Comparison of ENCODE assay signal across 17 mouse cellular contexts in genomic region chr12:85754611-85755265, GRCm38 (mm10).
"Had no signal": no experiment of that assay in that cellular context is flagged by ENCODE, and none has a peak within 500 bp of the region (broad histone marks: within the 10 kb centered on the region; RNA-seq: fewer than 3 reads in every experiment).

No protein-coding gene starts in this region.

- H3K4me2 ChIP-seq: liver, embryonic 12.5 days; lung, embryonic 15.5 days; midbrain, embryonic 12.5 days; neural tube, embryonic 13.5 days; stomach, embryonic 15.5 days had no signal

- H3K27ac ChIP-seq: hindbrain, postnatal 0 days; limb, embryonic 10.5 days; liver, embryonic 12.5 days; lung, embryonic 15.5 days; macrophage; midbrain, embryonic 12.5 days; neural tube, embryonic 13.5 days; stomach, embryonic 15.5 days had no signal

- H3K27me3 ChIP-seq: liver, embryonic 12.5 days; lung, embryonic 15.5 days; midbrain, embryonic 12.5 days; neural tube, embryonic 13.5 days; stomach, embryonic 15.5 days had no signal

- H3K4me3 ChIP-seq: limb, embryonic 10.5 days; liver, embryonic 12.5 days; lung, embryonic 15.5 days; megakaryocyte, embryonic 14.5 days; midbrain, embryonic 12.5 days; neural tube, embryonic 13.5 days; stomach, embryonic 15.5 days had no signal

- DNase-seq: kidney, adult 11 months; kidney, postnatal 10 days; kidney, postnatal 4 days; liver, postnatal 0 days; retina, postnatal 1 day; right cerebral cortex, postnatal 14 days; thymus, postnatal 4 days had no signal

- H3K4me1 ChIP-seq: limb, embryonic 10.5 days; liver, embryonic 12.5 days; megakaryocyte, embryonic 14.5 days; midbrain, embryonic 12.5 days; neural tube, embryonic 13.5 days; stomach, embryonic 15.5 days had no signal

- H3K9me3 ChIP-seq: limb, embryonic 10.5 days; liver, embryonic 12.5 days; lung, embryonic 15.5 days; megakaryocyte, embryonic 14.5 days; midbrain, embryonic 12.5 days; neural tube, embryonic 13.5 days; stomach, embryonic 15.5 days had no signal

- H3K9ac ChIP-seq: liver, embryonic 12.5 days; liver, postnatal 0 days; lung, embryonic 15.5 days; midbrain, embryonic 12.5 days; neural tube, embryonic 13.5 days; stomach, embryonic 15.5 days had no signal

- ATAC-seq: hindbrain, postnatal 0 days; liver, embryonic 12.5 days; liver, postnatal 0 days; midbrain, embryonic 16.5 days had no signal

- H3K36me3 ChIP-seq: limb, embryonic 10.5 days; liver, embryonic 12.5 days; lung, embryonic 15.5 days; midbrain, embryonic 12.5 days; neural tube, embryonic 13.5 days; stomach, embryonic 15.5 days had no signal
